8 mouse cellular contexts compared by ENCODE assay signal in genomic region chr10:73564216-73564615, GRCm38 (mm10).
DNase-seq lines count a peak whose midpoint lies in the region; ATAC-seq and TF ChIP-seq lines count a peak whose summit lies in the region.

No protein-coding gene starts in this region.

- TF ChIP-seq CTCF in forebrain, postnatal 0 days (IDR thresholded peaks at IDR 0.05; ENCODE audit: low read depth), result peak; percentile 50
- peak; percentile 84 for TF ChIP-seq CTCF in layer of hippocampus, adult 2 months (conservative IDR thresholded peaks at IDR 0.05)

- no peak for DNase-seq in forebrain, postnatal 0 days
- DNase-seq in forebrain, embryonic 11.5 days (ENCODE audit: low spot score), result no peak
- peak; percentile 32 for DNase-seq in right cerebral cortex, adult 18-20 months
- DNase-seq in right cerebral cortex, postnatal 25 days, result no peak
- peak; percentile 4 to 28 for DNase-seq in layer of hippocampus, adult 2 months (ENCODE audit: low spot score in 2 of 2)
- DNase-seq in telencephalon, adult 2 months (ENCODE audit: low read depth, low spot score), result peak; percentile 16
- DNase-seq in ovary, postnatal 14 days (ENCODE audit: low spot score), result no peak

- ATAC-seq in forebrain, postnatal 0 days, result no peak
- ATAC-seq in forebrain, embryonic 11.5 days (replicated peaks; ENCODE audit: low FRiP score), result no peak
- no peak for ATAC-seq in erythroblast, adult 5-6 weeks (replicated peaks; ENCODE audit: low FRiP score, poor library complexity, severe bottlenecking)

- 74% methylated on average over 7 of the region's 7 CpGs for WGBS in forebrain, postnatal 0 days
- 75% methylated on average over 7 of the region's 7 CpGs for WGBS in forebrain, embryonic 11.5 days

- no peaks in the 10 kb centered on the region for H3K9me3 ChIP-seq in forebrain, postnatal 0 days (ENCODE audit: low read length)
- no peaks in the 10 kb centered on the region for H3K9me3 ChIP-seq in forebrain, embryonic 11.5 days (ENCODE audit: control insufficient read depth, low read length)

- no peaks in the 10 kb centered on the region for H3K27me3 ChIP-seq in forebrain, postnatal 0 days (ENCODE audit: insufficient read depth, low read length)
- no peaks in the 10 kb centered on the region for H3K27me3 ChIP-seq in forebrain, embryonic 11.5 days (ENCODE audit: control insufficient read depth, insufficient read depth, low read length)

- H3K9ac ChIP-seq in forebrain, postnatal 0 days, result no peak overlapping the region
- no peak overlapping the region for H3K9ac ChIP-seq in forebrain, embryonic 11.5 days (ENCODE audit: low read length)

- no peaks in the 10 kb centered on the region for H3K36me3 ChIP-seq in forebrain, postnatal 0 days (ENCODE audit: insufficient read depth)
- no peaks in the 10 kb centered on the region for H3K36me3 ChIP-seq in forebrain, embryonic 11.5 days (ENCODE audit: control insufficient read depth, insufficient read depth, low read length)

- H3K4me1 ChIP-seq in forebrain, postnatal 0 days (ENCODE audit: insufficient read depth), result no peaks in the 10 kb centered on the region
- no peaks in the 10 kb centered on the region for H3K4me1 ChIP-seq in forebrain, embryonic 11.5 days (replicated peaks; ENCODE audit: control insufficient read depth, insufficient read depth, low read length)

- no peak overlapping the region for H3K4me2 ChIP-seq in forebrain, postnatal 0 days (ENCODE audit: low read depth)
- no peak overlapping the region for H3K4me2 ChIP-seq in forebrain, embryonic 11.5 days (ENCODE audit: low read depth, low read length, severe bottlenecking)

- no peak overlapping the region for H3K4me3 ChIP-seq in forebrain, postnatal 0 days (ENCODE audit: low read depth, low read length)
- H3K4me3 ChIP-seq in forebrain, embryonic 11.5 days (ENCODE audit: low read depth, low read length), result no peak overlapping the region
- H3K4me3 ChIP-seq in layer of hippocampus, adult 2 months, result no peak overlapping the region

- H3K27ac ChIP-seq in forebrain, postnatal 0 days (ENCODE audit: low read depth, low read length), result no peak overlapping the region
- H3K27ac ChIP-seq in forebrain, embryonic 11.5 days (ENCODE audit: low read depth, low read length), result no peak overlapping the region
- no peak overlapping the region for H3K27ac ChIP-seq in layer of hippocampus, adult 2 months

Comparison
In these comparisons a context has a peak if more than half of its experiments do, and no peak if none do; other contexts are left out.
1. DNase-seq: peak in right cerebral cortex, adult 18-20 months (single experiment), layer of hippocampus, adult 2 months (2 of 2) and telencephalon, adult 2 months (single experiment); none in forebrain, postnatal 0 days (single experiment), forebrain, embryonic 11.5 days (single experiment), right cerebral cortex, postnatal 25 days (single experiment) and ovary, postnatal 14 days (single experiment).